Mouse (Mus musculus) liver, embryonic 14.5 days (tissue): ENCODE measurements around the gene Gprc5a.

Experiments
- CTCF ChIP-seq: IDR thresholded peaks from 2 replicates; pipeline ENCODE4 v1.5.1; 2016; ENCODE audit warnings: antibody characterized with exemption, low read depth, control low read depth
- EP300 ChIP-seq: IDR thresholded peaks from 2 replicates; pipeline ENCODE4 v1.6.1; 2016; ENCODE audit warnings: antibody characterized with exemption, low read depth

DNA sequence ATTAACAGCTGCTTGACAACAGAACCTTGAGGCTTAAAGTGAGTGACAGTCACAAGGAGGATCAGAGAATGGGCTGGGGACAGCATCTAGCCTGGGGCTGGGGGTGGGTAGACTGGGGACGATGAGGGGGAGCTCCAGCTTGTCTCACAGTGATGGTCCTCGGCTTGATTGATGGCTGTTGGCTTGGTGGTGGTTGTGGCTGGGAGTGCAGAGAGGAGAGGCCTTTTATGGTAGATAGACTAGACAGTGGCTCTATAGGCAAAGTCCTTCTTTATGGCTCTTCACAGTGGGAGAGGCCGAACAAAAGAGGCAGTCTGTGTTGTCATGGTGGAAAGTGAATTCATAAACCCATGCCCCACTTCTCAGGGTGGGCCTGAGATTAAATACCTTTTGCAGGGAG is 10.8 kb downstream of the Gprc5a start:
- no peak for TF ChIP-seq CTCF
- no peak for TF ChIP-seq EP300
